Mouse (Mus musculus) T-helper 1 cell (primary cell): Measurements from ENCODE around the gene Atp6v0a1.

Experiments used
- in situ Hi-C: fragments of 300-600 bp; cut with MboI, MseI; formaldehyde crosslinking; loops from one replicate; pipeline ENCODE4 v1.15.1; 2025; ENCODE audit warnings: high pct_unique_total_duplicates

Gene Atp6v0a1

GRCm38 (mm10) chr11:101023371-101023770, 14.1 kb downstream of the Atp6v0a1 start:
- in situ Hi-C loops: no loop called here

DNA sequence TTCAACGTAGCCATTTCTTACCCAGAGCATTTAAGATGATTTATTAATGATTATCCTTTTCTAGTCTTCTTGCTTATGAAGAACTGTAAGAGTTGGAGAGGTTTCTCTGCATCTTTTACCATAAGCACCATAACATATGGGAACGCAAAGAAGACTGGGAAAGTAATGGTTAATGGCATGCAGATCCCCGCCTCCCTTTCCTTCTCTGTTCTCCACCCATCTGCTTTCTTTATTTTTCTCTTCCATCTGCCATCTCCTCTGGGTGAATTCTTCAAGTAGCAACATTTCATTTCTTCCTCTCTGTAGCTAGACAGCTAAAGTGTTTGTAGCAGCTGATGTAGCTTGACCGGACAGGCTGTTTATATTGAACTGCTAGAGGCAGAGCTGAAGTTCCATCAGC, 14.7 kb downstream of the Atp6v0a1 start:
- in situ Hi-C loops: no loop called here

GRCm38 (mm10) chr11:101027121-101027520, 17.9 kb downstream of the Atp6v0a1 start:
- in situ Hi-C loops: no loop called here

DNA sequence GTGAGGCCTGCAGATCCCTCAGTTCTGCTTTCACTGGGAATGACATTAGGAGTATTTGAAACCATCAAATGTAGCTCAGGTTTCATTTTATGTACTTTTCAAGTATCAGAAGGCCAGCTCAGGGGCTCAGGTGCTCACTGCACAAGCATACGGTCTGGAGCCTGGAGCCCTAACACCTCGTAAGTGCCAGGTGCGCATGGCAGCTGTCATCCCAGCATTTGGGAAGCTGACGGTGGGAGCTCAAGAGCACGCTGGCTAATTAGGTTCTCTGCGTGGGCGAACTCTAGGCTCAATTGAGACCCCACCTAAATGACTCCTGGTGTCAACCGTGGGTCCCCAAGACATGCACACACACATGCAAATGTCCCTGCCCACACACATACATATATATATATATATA, 20.1 kb downstream of the Atp6v0a1 start:
- in situ Hi-C loops: no loop called here

GRCm38 (mm10) chr11:101030136-101030807, 21.0 kb downstream of the Atp6v0a1 start:
- in situ Hi-C loops: no loop called here

DNA sequence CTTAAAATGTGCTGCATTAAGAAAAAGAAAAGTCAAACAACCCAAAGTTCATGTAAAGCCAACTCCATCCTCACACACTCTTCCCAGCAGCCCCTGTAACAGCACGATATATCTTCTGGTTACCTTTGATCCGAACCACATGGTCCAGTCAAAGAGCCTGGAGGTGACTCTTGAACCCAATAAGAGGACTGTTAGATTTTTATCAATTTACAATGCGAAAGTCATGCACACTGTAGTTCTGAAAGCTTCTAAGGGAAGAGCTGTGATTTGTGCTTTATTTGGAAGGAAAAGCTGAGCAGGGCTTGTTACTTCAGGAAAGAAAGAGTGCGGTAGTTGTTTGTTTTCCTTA, 21.5 kb downstream of the Atp6v0a1 start:
- in situ Hi-C loops: no loop called here

DNA sequence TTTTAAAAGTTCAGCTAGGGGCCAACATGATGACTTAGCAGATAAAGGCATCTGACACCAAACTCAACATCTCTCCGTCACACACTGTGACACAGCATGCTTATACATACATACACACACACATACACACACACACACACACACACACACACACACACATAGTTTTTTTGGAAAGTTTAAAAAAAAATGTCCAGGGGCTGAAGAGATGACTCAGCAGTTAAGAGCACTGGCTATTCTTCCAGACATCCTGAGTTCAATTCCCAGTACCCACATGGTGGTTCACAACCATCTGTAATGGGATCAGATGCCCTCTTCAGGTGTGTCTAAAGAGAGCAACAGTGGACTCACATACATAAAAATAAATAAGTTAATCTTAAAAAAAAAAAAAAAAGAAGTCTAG, 22.2 kb downstream of the Atp6v0a1 start:
- in situ Hi-C loops: no loop called here

GRCm38 (mm10) chr11:101033856-101034500, 24.7 kb downstream of the Atp6v0a1 start:
- in situ Hi-C loops: no loop called here

GRCm38 (mm10) chr11:101034614-101035327, 25.5 kb downstream of the Atp6v0a1 start:
- in situ Hi-C loops: no loop called here

DNA sequence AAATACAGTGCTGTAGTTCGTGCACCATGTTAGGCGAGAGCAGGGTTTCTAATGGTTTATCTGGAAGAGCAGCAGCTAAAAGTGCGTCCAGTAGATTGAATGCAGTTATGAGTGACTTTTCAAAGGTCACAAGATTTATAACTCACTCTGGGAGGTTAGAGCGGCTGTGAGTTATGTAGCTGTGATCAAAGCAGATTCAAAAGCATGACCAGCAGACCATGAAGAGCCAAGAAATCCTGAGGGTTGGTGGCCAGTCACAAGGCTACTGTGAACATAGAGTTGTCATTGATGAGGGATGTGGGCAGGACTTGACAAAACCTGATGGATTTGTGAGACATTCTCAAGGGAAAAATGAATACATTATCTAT, 26.1 kb downstream of the Atp6v0a1 start:
- in situ Hi-C loops: no loop called here

- in situ Hi-C loops: no loop called here
These were observed 28.5 kb downstream of the Atp6v0a1 start for GRCm38 (mm10) chr11:101037795-101038194.

GRCm38 (mm10) chr11:101045826-101046225, 36.6 kb downstream of the Atp6v0a1 start:
- in situ Hi-C loops: no loop called here

DNA sequence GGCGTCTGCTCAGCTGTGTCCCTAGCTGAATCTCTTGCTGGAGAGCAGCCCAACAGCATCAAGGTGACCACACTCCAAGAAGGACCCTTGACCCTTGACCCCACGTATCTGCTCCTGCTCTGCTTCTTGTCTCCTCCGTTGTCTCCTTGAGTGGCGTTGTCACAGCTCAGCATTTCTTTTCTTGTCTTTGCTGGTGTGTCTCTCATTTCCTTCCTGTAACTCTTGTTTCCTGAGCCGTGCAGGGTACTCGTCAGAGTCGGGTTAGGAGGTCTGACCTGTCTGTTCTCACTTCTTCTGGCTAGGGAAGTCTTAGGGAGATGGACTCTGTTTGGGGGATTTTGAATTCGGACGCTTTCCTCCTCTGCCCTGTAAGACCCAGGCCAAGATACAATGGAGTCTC, 37.2 kb downstream of the Atp6v0a1 start:
- in situ Hi-C loops: no loop called here

DNA sequence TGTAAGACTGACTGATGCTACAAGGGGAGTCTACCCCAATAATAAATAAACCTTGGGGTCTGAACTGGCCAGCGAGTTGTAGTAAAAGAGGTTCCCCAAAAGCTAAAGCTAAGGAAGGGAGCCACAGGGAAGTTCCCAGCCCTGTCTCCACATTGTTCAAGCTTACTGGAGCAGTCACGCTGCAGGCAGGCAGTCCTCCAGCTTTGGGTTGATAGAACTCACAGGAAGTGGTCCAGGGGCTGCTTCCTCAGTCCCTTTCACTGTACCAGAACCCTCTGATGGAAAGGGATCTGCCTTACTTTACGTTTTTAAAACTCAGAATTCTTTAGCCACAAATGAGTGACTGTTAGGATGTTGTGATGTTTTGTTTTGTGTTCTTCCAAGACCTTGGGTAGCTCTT, 38.2 kb downstream of the Atp6v0a1 start:
- in situ Hi-C loops: no loop called here

GRCm38 (mm10) chr11:101050359-101050758, 41.1 kb downstream of the Atp6v0a1 start:
- in situ Hi-C loops: no loop called here

GRCm38 (mm10) chr11:101051051-101051493, 41.8 kb downstream of the Atp6v0a1 start:
- in situ Hi-C loops: no loop called here

- in situ Hi-C loops: no loop called here
These were observed 42.4 kb downstream of the Atp6v0a1 start for GRCm38 (mm10) chr11:101051617-101052016.

DNA sequence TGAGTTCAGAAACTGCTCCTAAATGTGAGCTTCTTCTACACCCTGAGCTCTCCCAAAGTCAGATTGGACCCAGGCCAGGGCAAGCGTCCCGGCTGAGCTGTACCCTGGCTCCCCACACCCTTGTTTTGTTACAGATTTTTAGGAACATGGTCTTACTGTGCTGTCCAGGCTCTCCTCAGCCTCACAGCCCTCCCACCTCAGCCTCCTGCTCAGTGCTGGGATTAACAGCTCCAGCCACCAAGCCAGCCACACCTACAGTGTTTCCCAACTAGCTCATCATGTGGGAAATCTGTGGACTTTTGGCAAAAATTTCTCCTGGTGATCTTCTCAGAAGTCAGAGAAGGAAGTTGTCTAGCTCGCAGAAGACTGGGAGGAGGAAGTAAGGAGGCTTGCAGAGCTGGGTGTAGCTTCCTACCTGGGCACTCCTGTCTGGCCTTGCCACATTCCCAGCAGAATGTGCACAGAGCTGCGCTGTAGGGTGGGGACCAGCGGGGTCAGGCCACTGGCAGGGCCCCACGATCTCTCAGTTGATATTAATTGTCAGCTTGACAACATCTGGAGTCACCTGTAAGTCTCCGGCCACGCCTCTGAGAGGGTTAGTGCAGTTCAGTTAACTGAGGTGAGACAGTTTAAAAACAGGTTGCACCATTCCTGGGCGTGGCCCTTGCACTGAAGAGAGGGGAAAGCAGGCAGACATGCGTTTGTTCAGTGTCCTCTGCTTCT, 43.7 kb downstream of the Atp6v0a1 start:
- in situ Hi-C loops: no loop called here

GRCm38 (mm10) chr11:101053974-101054373, 44.7 kb downstream of the Atp6v0a1 start:
- in situ Hi-C loops: no loop called here

DNA sequence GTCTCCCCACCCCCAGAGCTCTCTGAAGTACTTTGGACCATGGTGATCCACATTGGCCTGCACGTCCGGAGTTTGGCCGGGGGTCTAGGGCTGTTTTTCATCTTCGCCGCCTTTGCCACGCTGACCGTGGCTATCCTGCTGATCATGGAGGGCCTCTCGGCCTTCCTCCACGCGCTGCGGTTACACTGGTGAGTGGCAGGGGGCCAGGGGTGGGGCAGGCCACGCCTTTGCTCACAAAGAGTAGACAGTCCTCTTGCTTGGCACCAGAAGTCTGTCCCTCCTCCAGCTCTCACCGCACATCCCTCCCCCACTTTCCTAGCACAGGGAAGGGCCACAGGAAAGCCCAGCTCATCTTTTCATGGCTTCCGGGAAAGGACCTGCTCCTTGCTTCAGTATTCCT, 46.2 kb downstream of the Atp6v0a1 start:
- in situ Hi-C loops: loop anchor here (5.0 kb wide), 1 partner anchor 73 kb away; no protein-coding TSS in a partner anchor

- in situ Hi-C loops: loop anchor here (5.0 kb wide), 1 partner anchor 75 kb away; no protein-coding TSS in a partner anchor
These were observed 47.6 kb downstream of the Atp6v0a1 start for GRCm38 (mm10) chr11:101056885-101057284.

DNA sequence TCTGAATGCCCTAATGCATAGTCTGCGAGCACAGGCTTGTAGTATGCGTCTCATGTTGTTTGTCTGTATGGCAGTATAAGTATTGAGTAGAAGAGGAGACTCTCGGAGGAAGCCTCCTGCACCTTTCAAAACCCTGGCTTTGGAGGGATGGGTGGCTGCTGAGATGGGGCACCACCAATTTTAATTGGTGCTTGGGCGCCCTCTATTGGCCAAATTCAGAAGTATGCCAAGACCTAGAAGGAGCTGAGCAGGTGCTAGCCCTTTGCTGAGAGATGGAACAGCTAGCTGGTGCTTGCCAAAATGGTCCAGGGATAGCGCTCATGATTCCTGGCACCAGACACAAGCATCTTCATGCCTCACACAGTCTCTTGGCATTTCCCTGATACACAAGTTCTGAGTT, 48.6 kb downstream of the Atp6v0a1 start:
- in situ Hi-C loops: loop anchor here (5.0 kb wide), 1 partner anchor 76 kb away; no protein-coding TSS in a partner anchor
